Mouse (Mus musculus) splenic B cell, adult 2 months (primary cell): Measurements from ENCODE around the gene Ttll12.

ENCODE experiments used
- DNase-seq: peaks from one replicate; pipeline ENCODE4 v3.0.0-alpha.2; 2011; ENCODE audit warnings: low read depth, low spot score
- H3K27me3 ChIP-seq: 2 replicates; pipeline ENCODE4 v1.6.1; 2012; ENCODE audit warnings: mild to moderate bottlenecking, low read length, moderate library complexity, mixed read lengths; ENCODE audit not compliant: control insufficient read depth, poor library complexity, insufficient read depth, severe bottlenecking
- H3K36me3 ChIP-seq: 2 replicates; pipeline ENCODE4 v1.6.1; 2012; ENCODE audit warnings: mild to moderate bottlenecking, low read length, moderate library complexity, mixed read lengths; ENCODE audit not compliant: control insufficient read depth, poor library complexity, insufficient read depth, severe bottlenecking

Gene Ttll12

GRCm38 (mm10) chr15:83603426-83603825, 8.5 kb upstream of the Ttll12 start:
- no peak for DNase-seq
- no peaks in the 10 kb centered on the region for H3K27me3 ChIP-seq
- H3K36me3 ChIP-seq: no peaks in the 10 kb centered on the region

DNA sequence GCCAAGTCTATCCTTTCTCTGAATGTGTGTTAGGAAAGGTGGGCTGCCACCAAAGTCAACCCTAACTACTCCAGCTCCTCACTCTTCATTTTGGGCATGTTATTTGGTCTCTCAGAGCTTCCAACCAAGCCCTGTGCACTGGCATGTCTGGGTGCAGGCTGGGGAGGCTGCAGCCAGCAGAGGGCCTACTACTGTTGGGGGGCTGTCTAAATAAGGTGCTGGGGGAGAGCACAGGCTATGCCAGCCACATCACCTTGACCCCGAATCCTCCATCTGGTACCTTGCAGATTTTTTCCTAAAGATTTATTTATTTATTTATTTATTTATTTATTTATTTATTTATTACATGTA, 8.1 kb upstream of the Ttll12 start:
- Histone ChIP-seq H3K27me3 (no peaks in the 10 kb centered on the region), H3K36me3 (no peaks in the 10 kb centered on the region)
- no peak for DNase-seq

DNA sequence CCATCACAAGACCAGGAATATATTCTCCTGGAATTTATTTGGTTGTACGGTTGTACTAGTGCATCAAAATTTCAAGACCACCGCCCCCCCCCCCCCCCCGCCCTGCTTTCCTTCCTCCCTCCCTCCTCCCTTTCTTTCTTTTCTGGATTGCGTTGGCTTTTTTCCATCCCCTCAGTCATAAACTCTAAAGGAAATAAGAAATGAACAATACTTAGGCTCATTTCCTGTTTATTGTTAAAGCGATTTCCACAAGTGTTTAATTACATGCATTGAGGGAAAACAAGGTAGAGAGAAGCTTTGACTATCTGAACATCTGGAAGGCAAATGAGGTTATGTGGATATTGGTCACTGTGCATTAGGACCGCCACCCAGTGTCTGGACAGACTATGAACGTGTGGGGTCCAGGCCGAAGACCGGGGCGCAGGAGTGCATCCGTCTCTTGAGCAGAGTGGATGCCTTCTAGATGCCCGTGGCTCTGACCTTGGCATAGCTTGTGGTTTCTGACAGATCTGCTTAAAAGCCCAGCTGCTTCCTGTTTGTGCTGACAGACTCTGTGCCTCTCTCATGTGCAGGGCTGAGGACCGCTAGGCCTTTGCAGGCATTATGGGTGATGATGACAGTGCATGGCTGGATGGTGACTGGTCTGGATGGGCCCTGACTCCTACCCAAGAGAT, 7.6 kb upstream of the Ttll12 start:
- DNase-seq: peak; percentile 72
- H3K36me3 ChIP-seq: no peaks in the 10 kb centered on the region
- no peaks in the 10 kb centered on the region for H3K27me3 ChIP-seq

DNA sequence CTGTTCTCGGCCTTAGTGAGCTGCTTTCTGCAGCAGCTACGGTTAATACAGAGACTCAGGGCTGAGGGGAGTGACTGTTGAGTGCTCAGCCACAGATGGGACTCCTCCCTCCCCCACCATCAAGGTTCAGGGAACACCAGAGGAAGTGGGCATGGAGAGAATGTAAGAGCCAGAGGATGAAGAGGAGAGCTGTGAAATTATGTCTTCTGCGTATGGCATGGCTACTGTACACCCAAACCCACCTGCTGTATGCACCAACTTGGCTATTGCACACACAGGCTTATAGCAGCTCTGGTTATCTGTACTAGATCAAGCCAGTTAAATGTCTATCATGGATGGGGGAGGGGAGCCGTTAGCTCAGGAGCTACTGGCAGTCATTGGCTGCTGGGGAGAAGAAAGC, 6.2 kb upstream of the Ttll12 start:
- no peak for DNase-seq
- Histone ChIP-seq H3K36me3 (no peaks in the 10 kb centered on the region), H3K27me3 (no peaks in the 10 kb centered on the region)

GRCm38 (mm10) chr15:83596833-83597232, 1.9 kb upstream of the Ttll12 start:
- no peaks in the 10 kb centered on the region for H3K27me3 ChIP-seq
- H3K36me3 ChIP-seq: no peaks in the 10 kb centered on the region
- DNase-seq: no peak

DNA sequence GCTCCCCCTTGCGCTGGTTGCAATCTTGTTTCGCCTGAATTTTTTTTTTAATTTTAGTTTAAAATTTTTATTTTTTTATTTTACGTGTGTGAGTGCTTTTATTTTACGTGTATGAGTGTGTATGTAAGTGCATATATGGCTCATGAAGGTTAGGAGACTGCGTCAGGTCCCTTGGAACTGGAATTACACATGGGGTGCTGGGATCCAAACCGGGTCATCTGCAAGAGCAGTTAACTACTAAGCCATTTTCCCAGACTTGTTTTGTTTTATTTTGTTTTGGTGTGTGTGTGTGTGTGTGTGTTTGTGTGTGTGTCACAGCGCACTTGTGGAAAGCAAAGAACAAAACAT, 381 bp upstream of the Ttll12 start:
- Histone ChIP-seq H3K27me3 (no peaks in the 10 kb centered on the region), H3K36me3 (no peaks in the 10 kb centered on the region)
- no peak for DNase-seq

DNA sequence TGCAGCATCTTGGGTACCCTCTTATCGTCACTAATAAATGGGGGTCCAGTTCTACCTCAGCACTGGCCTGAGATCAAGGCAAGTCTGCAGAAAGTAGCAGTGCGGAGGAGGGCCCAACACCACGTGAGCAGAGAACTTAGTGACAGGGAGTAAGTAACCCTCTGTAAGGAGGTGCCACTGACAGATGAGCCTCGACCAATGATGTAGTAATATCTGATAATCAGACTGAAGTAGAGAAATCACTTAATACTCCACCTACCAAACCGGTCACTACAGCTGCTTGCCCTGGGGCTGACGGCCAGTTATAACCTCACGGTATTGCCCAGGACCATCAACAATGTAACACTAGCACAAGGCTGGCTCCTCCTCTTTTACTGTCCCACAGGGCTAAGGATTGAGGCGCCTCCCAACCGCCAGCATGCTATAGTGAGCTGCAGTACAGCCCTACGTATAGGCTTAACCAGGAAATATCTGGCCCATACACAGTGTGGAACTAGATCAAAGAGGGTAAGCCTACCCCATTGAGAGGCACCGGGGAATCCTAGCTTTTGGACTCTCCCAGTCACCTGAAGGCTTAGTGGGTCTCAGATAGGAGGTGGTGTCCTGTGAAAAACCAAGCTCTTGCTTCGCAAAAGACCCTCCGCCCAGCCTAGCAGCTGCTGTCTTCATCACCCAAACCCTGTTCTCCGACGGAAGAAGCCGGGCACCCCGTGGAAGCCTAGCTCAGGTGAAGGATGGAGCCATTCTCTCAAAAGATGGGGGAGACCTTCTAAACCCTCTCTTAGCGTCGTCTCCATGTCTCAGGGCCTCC, 1.1 kb downstream of the Ttll12 start:
- Histone ChIP-seq H3K36me3 (no peaks in the 10 kb centered on the region), H3K27me3 (no peaks in the 10 kb centered on the region)
- no peak for DNase-seq

DNA sequence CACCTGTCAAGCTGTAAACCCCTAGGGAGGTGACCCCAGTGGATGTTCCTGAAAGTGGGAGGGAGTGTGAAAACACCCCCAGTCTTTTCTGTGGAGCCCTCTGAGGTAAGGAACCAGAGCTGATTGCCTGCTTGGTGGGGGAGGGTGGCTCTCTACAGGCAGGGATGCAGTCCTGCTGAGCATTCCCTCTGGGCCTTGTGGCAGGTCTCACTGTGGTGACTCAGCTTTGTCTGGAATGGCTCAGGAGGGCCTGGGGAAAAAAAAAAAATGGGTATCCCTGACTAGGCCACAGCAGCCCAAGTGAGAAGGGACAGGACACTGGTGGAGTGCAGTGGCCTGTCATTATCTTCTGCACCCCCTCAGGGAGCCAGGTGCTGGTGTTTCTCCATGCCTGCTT, 1.8 kb downstream of the Ttll12 start:
- H3K36me3 ChIP-seq: no peaks in the 10 kb centered on the region
- no peak for DNase-seq
- no peaks in the 10 kb centered on the region for H3K27me3 ChIP-seq

GRCm38 (mm10) chr15:83592260-83593188, 2.4 kb downstream of the Ttll12 start:
- H3K36me3 ChIP-seq: no peaks in the 10 kb centered on the region
- DNase-seq: no peak
- no peaks in the 10 kb centered on the region for H3K27me3 ChIP-seq

DNA sequence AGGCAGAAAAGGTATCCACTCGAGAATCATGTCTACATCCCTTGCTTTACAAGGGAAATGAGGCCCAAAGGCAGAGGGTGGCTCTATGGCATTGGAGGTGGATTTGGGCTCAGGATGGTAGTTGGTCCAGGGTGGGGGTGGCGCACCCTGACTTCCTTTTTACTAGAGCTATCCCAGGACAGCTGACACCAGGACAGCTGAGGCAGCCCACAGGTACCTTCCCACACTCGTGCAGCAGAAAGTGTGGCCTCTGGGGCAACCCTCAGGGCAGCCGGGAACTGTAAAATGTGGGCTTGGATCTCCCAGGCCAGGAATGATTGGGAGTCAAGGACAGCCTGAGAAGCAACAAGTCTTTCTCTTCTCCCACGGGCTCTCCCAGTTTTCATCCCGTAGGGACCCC, 3.2 kb downstream of the Ttll12 start:
- DNase-seq: no peak
- Histone ChIP-seq H3K27me3 (no peaks in the 10 kb centered on the region), H3K36me3 (no peaks in the 10 kb centered on the region)

GRCm38 (mm10) chr15:83590841-83591240, 4.1 kb downstream of the Ttll12 start:
- no peaks in the 10 kb centered on the region for H3K36me3 ChIP-seq
- H3K27me3 ChIP-seq: no peaks in the 10 kb centered on the region
- no peak for DNase-seq

DNA sequence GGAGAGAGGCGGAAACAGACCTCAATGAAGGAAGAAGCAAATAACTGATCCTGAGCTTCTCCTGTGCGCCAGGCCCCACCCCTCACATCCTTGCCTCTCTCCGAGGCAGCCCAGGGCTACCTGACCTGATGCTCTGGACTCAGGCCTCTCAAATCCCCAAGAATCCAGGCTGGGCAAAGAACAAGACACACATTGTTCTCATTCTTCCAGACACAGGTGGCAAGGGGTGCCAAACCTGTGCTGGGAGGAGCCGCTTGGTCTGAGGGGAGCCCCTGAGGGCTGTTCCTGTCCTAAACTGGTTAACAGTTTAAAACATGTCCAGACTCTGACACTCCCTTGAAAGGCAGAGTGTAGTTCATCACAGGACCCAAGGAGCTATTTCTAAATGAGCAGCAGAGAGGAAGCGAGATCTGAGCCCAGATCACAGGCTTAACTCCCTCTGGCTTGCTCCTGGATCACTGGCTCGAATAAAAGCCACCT, 10.2 kb downstream of the Ttll12 start:
- no peak for DNase-seq
- Histone ChIP-seq H3K36me3 (no peaks in the 10 kb centered on the region), H3K27me3 (no peaks in the 10 kb centered on the region)

- H3K36me3 ChIP-seq: no peaks in the 10 kb centered on the region
- H3K27me3 ChIP-seq: no peaks in the 10 kb centered on the region
- DNase-seq: peak; percentile 44
Observed at GRCm38 (mm10) chr15:83583419-83584156, 11.4 kb downstream of the Ttll12 start.

GRCm38 (mm10) chr15:83582931-83583330, 12.0 kb downstream of the Ttll12 start:
- Histone ChIP-seq H3K27me3 (no peaks in the 10 kb centered on the region), H3K36me3 (no peaks in the 10 kb centered on the region)
- no peak for DNase-seq
